Mouse (Mus musculus) hindbrain, embryonic 10.5 days (tissue): ENCODE measurements at regions not wholly inside any gene's neighbourhood (a gene's known extent, or its start where the extent isn't known, plus 50 kb on each side); places are given as distances from the start of the nearest gene placed in this dataset.
A peak's percentile ranks its signal among the peaks of the same experiment; 100 is the strongest.
"Not testable (repeated sequence)": the region's sequence is repeated elsewhere in the genome, so short reads cannot be mapped to it uniquely, and the experiment has no call there.

Source experiments
- DNase-seq: peaks from one replicate; pipeline ENCODE4 v3.0.0-alpha.2; 2017; ENCODE audit warnings: low spot score
- H3K27ac ChIP-seq: fragments of 300-500 bp; sonication (generic); 2 replicates; pipeline ENCODE4 v1.5.1; 2016; ENCODE audit warnings: mild to moderate bottlenecking, moderate library complexity
- H3K27me3 ChIP-seq: fragments of 300-500 bp; sonication (generic); 2 replicates; pipeline ENCODE4 v1.6.1; 2016; ENCODE audit warnings: mild to moderate bottlenecking; ENCODE audit not compliant: poor library complexity, insufficient read depth, severe bottlenecking
- H3K36me3 ChIP-seq: fragments of 300-500 bp; sonication (generic); 2 replicates; pipeline ENCODE4 v1.6.1; 2016; ENCODE audit warnings: mild to moderate bottlenecking, moderate library complexity
- H3K4me1 ChIP-seq: fragments of 300-500 bp; sonication (generic); replicated peaks from 2 replicates; pipeline ENCODE4 v1.6.1; 2016; ENCODE audit warnings: mild to moderate bottlenecking
- H3K4me3 ChIP-seq: fragments of 300-500 bp; sonication (generic); 2 replicates; pipeline ENCODE4 v1.5.1; 2016; ENCODE audit warnings: mild to moderate bottlenecking, moderate library complexity
- H3K9me3 ChIP-seq: fragments of 300-500 bp; sonication (generic); 2 replicates; pipeline ENCODE4 v1.6.1; 2016; ENCODE audit warnings: mild to moderate bottlenecking, moderate library complexity
- WGBS: fragments of 180-500 bp; shearing (Covaris S2); methylation state at CpG from one replicate; pipeline ENCODE4 v1.1.7; 2016; 5-methylcytosine and 5-hydroxymethylcytosine counted together

GRCm38 (mm10) chr12:77855796-77856195, 338.2 kb upstream of the Gm6657 start:
- no peak for DNase-seq
- Histone ChIP-seq H3K36me3 (no peaks in the 10 kb centered on the region), H3K27me3 (no peaks in the 10 kb centered on the region), H3K4me1 (peaks cover 43% of the 10 kb centered on the region), H3K9me3 (no peaks in the 10 kb centered on the region), H3K27ac (peak overlapping the region; percentile 62), H3K4me3 (no peak overlapping the region)
- 79% methylated on average over 12 of the region's 12 CpGs for WGBS

- DNase-seq, result no peak
- Histone ChIP-seq H3K27me3 (no peaks in the 10 kb centered on the region), H3K4me3 (no peak overlapping the region), H3K9me3 (no peaks in the 10 kb centered on the region), H3K36me3 (no peaks in the 10 kb centered on the region), H3K4me1 (peaks cover 36% of the 10 kb centered on the region), H3K27ac (0 out of 2 replicates have a peak overlapping the region, but pooled peaks have one; percentile 35)
- 70% methylated on average over 4 of the region's 4 CpGs for whole genome bisulfite sequencing
These were observed 336.8 kb upstream of the Gm6657 start for GRCm38 (mm10) chr12:77857281-77857680.

- no peak overlapping the region for H3K27ac ChIP-seq
- H3K4me1 ChIP-seq, result peaks cover under 1% of the 10 kb centered on the region; the same call in 1 of the 2 replicates
- DNase-seq, result no peak
- H3K4me3 ChIP-seq, result no peak overlapping the region
- 86% methylated on average over 13 of the region's 13 CpGs for WGBS
- no peaks in the 10 kb centered on the region for H3K9me3 ChIP-seq
- H3K27me3 ChIP-seq, result no peaks in the 10 kb centered on the region
- H3K36me3 ChIP-seq, result no peaks in the 10 kb centered on the region
These were observed 333.1 kb upstream of the Gm6657 start for GRCm38 (mm10) chr12:77860769-77861557.

GRCm38 (mm10) chr12:77867947-77868495, 326.0 kb upstream of the Gm6657 start:
- Histone ChIP-seq H3K4me3 (no peak overlapping the region), H3K27me3 (no peaks in the 10 kb centered on the region), H3K36me3 (no peaks in the 10 kb centered on the region), H3K4me1 (no peaks in the 10 kb centered on the region), H3K27ac (no peak overlapping the region), H3K9me3 (no peaks in the 10 kb centered on the region)
- 86% methylated on average over 4 of the region's 4 CpGs for WGBS
- no peak for DNase-seq

- WGBS, result 94% methylated on average over 3 of the region's 3 CpGs
- Histone ChIP-seq H3K27me3 (no peaks in the 10 kb centered on the region), H3K4me1 (no peaks in the 10 kb centered on the region), H3K36me3 (no peaks in the 10 kb centered on the region), H3K27ac (no peak overlapping the region), H3K9me3 (no peaks in the 10 kb centered on the region), H3K4me3 (no peak overlapping the region)
- DNase-seq, result no peak
These were observed 324.7 kb upstream of the Gm6657 start for GRCm38 (mm10) chr12:77869296-77869695.

GRCm38 (mm10) chr12:77887335-77887734, 306.7 kb upstream of the Gm6657 start:
- Histone ChIP-seq H3K27me3 (no peaks in the 10 kb centered on the region), H3K36me3 (no peaks in the 10 kb centered on the region), H3K9me3 (no peaks in the 10 kb centered on the region), H3K4me3 (no peak overlapping the region), H3K4me1 (no peaks in the 10 kb centered on the region), H3K27ac (no peak overlapping the region)
- DNase-seq, result no peak
- WGBS, result 90% methylated on average over 2 of the region's 2 CpGs

GRCm38 (mm10) chr12:77891452-77891851, 302.6 kb upstream of the Gm6657 start:
- Histone ChIP-seq H3K27ac (no peak overlapping the region), H3K4me1 (no peaks in the 10 kb centered on the region), H3K36me3 (no peaks in the 10 kb centered on the region), H3K4me3 (no peak overlapping the region), H3K27me3 (no peaks in the 10 kb centered on the region), H3K9me3 (no peaks in the 10 kb centered on the region)
- WGBS, result 94% methylated on average over 6 of the region's 6 CpGs
- no peak for DNase-seq

GRCm38 (mm10) chr12:77894238-77894637, 299.8 kb upstream of the Gm6657 start:
- H3K4me3 ChIP-seq, result no peak overlapping the region

GRCm38 (mm10) chr12:77895508-77895907, 298.5 kb upstream of the Gm6657 start:
- Histone ChIP-seq H3K4me3 (no peak overlapping the region), H3K27ac (no peak overlapping the region), H3K4me1 (no peaks in the 10 kb centered on the region), H3K27me3 (no peaks in the 10 kb centered on the region), H3K36me3 (no peaks in the 10 kb centered on the region), H3K9me3 (no peaks in the 10 kb centered on the region)
- 65% methylated on average over 2 of the region's 2 CpGs for WGBS
- no peak for DNase-seq

More at GRCm38 (mm10) chr12:77894238-77894637, 299.8 kb upstream of the Gm6657 start:
- no peak for DNase-seq
- Histone ChIP-seq H3K4me1 (no peaks in the 10 kb centered on the region), H3K27ac (no peak overlapping the region), H3K36me3 (no peaks in the 10 kb centered on the region), H3K27me3 (no peaks in the 10 kb centered on the region), H3K9me3 (no peaks in the 10 kb centered on the region)

- not testable (repeated sequence) for H3K36me3 ChIP-seq, H3K9me3 ChIP-seq, DNase-seq, H3K4me3 ChIP-seq, H3K4me1 ChIP-seq, H3K27ac ChIP-seq, H3K27me3 ChIP-seq
- 81% methylated on average over 2 of the region's 2 CpGs for WGBS
These were observed 295.1 kb upstream of the Gm6657 start for GRCm38 (mm10) chr12:77898974-77899373.

- Histone ChIP-seq H3K4me1 (no peaks in the 10 kb centered on the region; the same call in 1 of the 2 replicates), H3K36me3 (no peaks in the 10 kb centered on the region), H3K27ac (no peak overlapping the region), H3K9me3 (no peaks in the 10 kb centered on the region), H3K27me3 (no peaks in the 10 kb centered on the region), H3K4me3 (no peak overlapping the region)
- 59% methylated on average over 1 of the region's 1 CpGs for WGBS
- DNase-seq, result no peak
These were observed 292.8 kb upstream of the Gm6657 start for GRCm38 (mm10) chr12:77901254-77901653.

- H3K4me3 ChIP-seq, result no peak overlapping the region
- H3K36me3 ChIP-seq, result no peaks in the 10 kb centered on the region
- DNase-seq, result no peak
- 18% methylated on average over 4 of the region's 4 CpGs for WGBS
- H3K4me1 ChIP-seq, result peaks cover 8% of the 10 kb centered on the region
- H3K27ac ChIP-seq, result no peak overlapping the region
- H3K9me3 ChIP-seq, result no peaks in the 10 kb centered on the region
- no peaks in the 10 kb centered on the region for H3K27me3 ChIP-seq
These were observed 281.0 kb upstream of the Gm6657 start for GRCm38 (mm10) chr12:77912863-77913554.

- 75% methylated on average over 4 of the region's 4 CpGs for WGBS
- Histone ChIP-seq H3K4me1 (0 out of 2 replicates have a peak, but pooled peaks cover 3% of the 10 kb centered on the region), H3K4me3 (no peak overlapping the region), H3K9me3 (no peaks in the 10 kb centered on the region), H3K27ac (no peak overlapping the region), H3K27me3 (no peaks in the 10 kb centered on the region), H3K36me3 (no peaks in the 10 kb centered on the region)
- DNase-seq, result no peak
These were observed 265.3 kb upstream of the Gm6657 start for GRCm38 (mm10) chr12:77928729-77929128.
